8 mouse cellular contexts compared by ENCODE assay signal in genomic region chr9:88547851-88548613, GRCm38 (mm10). TPM values are rescaled to one million over a fixed set of nuclear protein-coding genes. Genes with fewer than 3 reads are reported as not detected.
A peak's percentile ranks its signal among the peaks of the same experiment; 100 is the strongest.
DNase-seq lines count a peak whose midpoint lies in the region; ATAC-seq and TF ChIP-seq lines count a peak whose summit lies in the region.

Gene Zfp949, plus strand, starts transcription at chr9:88548020.

- peak; percentile 64 for TF ChIP-seq POLR2A in embryonic fibroblast, embryonic 13.5 days (IDR thresholded peaks at IDR 0.05; ENCODE audit: low read depth, low read length)
- TF ChIP-seq POLR2A in spleen, adult 2 months (IDR thresholded peaks at IDR 0.05; ENCODE audit: low read depth, low read length) = peak; percentile 28; the same call in 1 of the 2 replicates

- no peaks in the 10 kb centered on the region for H3K9me3 ChIP-seq in limb, embryonic 13.5 days
- H3K9me3 ChIP-seq in midbrain, embryonic 15.5 days = no peaks in the 10 kb centered on the region

- no peak for TF ChIP-seq CTCF in C2C12 (IDR thresholded peaks at IDR 0.05; ENCODE audit: control insufficient read depth, insufficient read depth, insufficient read length)
- TF ChIP-seq CTCF in embryonic fibroblast, embryonic 13.5 days (IDR thresholded peaks at IDR 0.05; ENCODE audit: borderline replicate concordance, insufficient read depth, low read length) = no peak
- TF ChIP-seq CTCF in spleen, adult 2 months (IDR thresholded peaks at IDR 0.05; ENCODE audit: extremely low read depth, insufficient read depth, insufficient read length, insufficient replicate concordance) = no peak

- peak; percentile 91 for ATAC-seq in limb, embryonic 13.5 days (ENCODE audit: low FRiP score, low read depth)
- ATAC-seq in midbrain, embryonic 15.5 days (replicated peaks) = peak; percentile 97

- no peaks in the 10 kb centered on the region for H3K79me2 ChIP-seq in C2C12 (ENCODE audit: control insufficient read depth, insufficient read depth)

- peak within 1 kb of the TSS; percentile 65 for H3K4me3 ChIP-seq in C2C12 (ENCODE audit: insufficient read depth, poor library complexity, severe bottlenecking)
- peak within 1 kb of the TSS; percentile 97 for H3K4me3 ChIP-seq in embryonic fibroblast, embryonic 13.5 days (ENCODE audit: insufficient read depth, low read length)
- peak within 1 kb of the TSS; percentile 80 for H3K4me3 ChIP-seq in limb, embryonic 13.5 days
- peak within 1 kb of the TSS; percentile 84 for H3K4me3 ChIP-seq in midbrain, embryonic 15.5 days
- H3K4me3 ChIP-seq in spleen, adult 2 months (ENCODE audit: extremely low read depth, insufficient read depth, insufficient read length) = peak within 1 kb of the TSS; percentile 78

- no peaks in the 10 kb centered on the region for H3K36me3 ChIP-seq in C2C12 (ENCODE audit: control insufficient read depth, insufficient read depth)
- H3K36me3 ChIP-seq in limb, embryonic 13.5 days = peaks cover 13% of the 10 kb centered on the region
- peaks cover 4% of the 10 kb centered on the region; the same call in 1 of the 2 replicates for H3K36me3 ChIP-seq in midbrain, embryonic 15.5 days (replicated peaks)
- peaks cover 2% of the 10 kb centered on the region; the same call in 1 of the 2 replicates for H3K36me3 ChIP-seq in spleen, adult 2 months (ENCODE audit: control insufficient read depth, insufficient read depth, low read length)

- no peaks in the 10 kb centered on the region for H3K4me1 ChIP-seq in embryonic fibroblast, embryonic 13.5 days (ENCODE audit: control insufficient read depth, insufficient read depth, low read length)
- peaks cover 24% of the 10 kb centered on the region for H3K4me1 ChIP-seq in limb, embryonic 13.5 days
- peaks cover 31% of the 10 kb centered on the region for H3K4me1 ChIP-seq in midbrain, embryonic 15.5 days
- H3K4me1 ChIP-seq in spleen, adult 2 months (ENCODE audit: control insufficient read depth, insufficient read depth, insufficient read length) = no peaks in the 10 kb centered on the region

- H3K27ac ChIP-seq in embryonic fibroblast, embryonic 13.5 days (ENCODE audit: insufficient read depth, low read length) = peak within 1 kb of the TSS; percentile 83
- peak within 1 kb of the TSS; percentile 87 for H3K27ac ChIP-seq in limb, embryonic 13.5 days
- H3K27ac ChIP-seq in midbrain, embryonic 15.5 days = peak within 1 kb of the TSS; percentile 91
- H3K27ac ChIP-seq in spleen, adult 2 months (ENCODE audit: insufficient read depth, low read length) = peak within 1 kb of the TSS; percentile 71

- WGBS in limb, embryonic 13.5 days = under 1% methylated on average over 30 of the region's 30 CpGs
- under 1% methylated on average over 30 of the region's 30 CpGs for WGBS in midbrain, embryonic 15.5 days
- WGBS in spleen, adult 2 months = under 1% methylated on average over 30 of the region's 30 CpGs

- peak within 1 kb of the TSS; percentile 82 for H3K9ac ChIP-seq in limb, embryonic 13.5 days
- H3K9ac ChIP-seq in midbrain, embryonic 15.5 days = peak within 1 kb of the TSS; percentile 75

- H3K27me3 ChIP-seq in C2C12 (ENCODE audit: control insufficient read depth, insufficient read depth, insufficient read length) = no peaks in the 10 kb centered on the region
- no peaks in the 10 kb centered on the region for H3K27me3 ChIP-seq in limb, embryonic 13.5 days
- H3K27me3 ChIP-seq in midbrain, embryonic 15.5 days (replicated peaks) = no peaks in the 10 kb centered on the region
- no peaks in the 10 kb centered on the region for H3K27me3 ChIP-seq in spleen, adult 2 months (ENCODE audit: control insufficient read depth, insufficient read depth, low read length)

- no peaks in the 10 kb centered on the region for H3K79me3 ChIP-seq in C2C12 (ENCODE audit: low read depth)

- peak within 1 kb of the TSS; percentile 9 for H3ac ChIP-seq in C2C12 (ENCODE audit: control insufficient read depth, insufficient read length, low read depth)

- DNase-seq in brain, adult 2 months (ENCODE audit: low read depth, low spot score) = peak; percentile 98
- DNase-seq in heart, adult 9 months (ENCODE audit: low spot score in 2 of 2) = peak; percentile 83 to 86
- peak; percentile 92 for DNase-seq in kidney, adult 9 months
- peak; percentile 56 to 74 for DNase-seq in spleen, adult 2 months (ENCODE audit: low read depth in 1 of 2, low spot score in 2 of 2)

- peak within 1 kb of the TSS; percentile 68 for H3K4me2 ChIP-seq in limb, embryonic 13.5 days (replicated peaks)
- H3K4me2 ChIP-seq in midbrain, embryonic 15.5 days = peak within 1 kb of the TSS; percentile 56

TF ChIP-seq in C2C12, 6 proteins besides CTCF, POLR2A, EP300 and RAD21:
- TF ChIP-seq MYOG (IDR thresholded peaks at IDR 0.05; ENCODE audit: control insufficient read depth, extremely low read depth, insufficient read length) (no peak), MYOD1 (IDR thresholded peaks at IDR 0.05; ENCODE audit: control insufficient read depth, insufficient read length, low read depth) (no peak), MAX (IDR thresholded peaks at IDR 0.05) (no peak), CEBPB (IDR thresholded peaks at IDR 0.05; ENCODE audit: low read depth) (no peak), FOSL1 (IDR thresholded peaks at IDR 0.05; ENCODE audit: insufficient read depth, low read length, poor library complexity, severe bottlenecking) (no peak), USF1 (IDR thresholded peaks at IDR 0.05; ENCODE audit: low read depth) (no peak)

RNA-seq across cellular contexts. Expression of gene Zfp949, which starts in this region (rescaled TPM):
- polyA plus RNA-seq in C2C12 (2012; fragmentation: generic; extraction: Trizol) = 1.5 TPM
- 5.3 and 8.8 TPM in 2 replicates for polyA plus RNA-seq in embryonic fibroblast, embryonic 13.5 days (2011; ENCODE audit: insufficient read length, low read depth, missing spikeins)
- 14.7 and 15.5 TPM in 2 replicates for polyA plus RNA-seq in limb, embryonic 13.5 days (2015; fragmentation: Nextera tagmentation; extraction: Ambion mirVana)
- polyA plus RNA-seq in midbrain, embryonic 15.5 days (2015; fragmentation: Nextera tagmentation; extraction: Ambion mirVana) = 21.2 and 22.2 TPM in 2 replicates
- 2.0 and 2.5 TPM in 2 replicates for polyA plus RNA-seq in spleen, adult 2 months (2012; rRNA removed)

Comparison
In these comparisons a context has a peak if more than half of its experiments do, and no peak if none do; other contexts are left out.
1. Peak in every context shown above with its lines: DNase-seq, ATAC-seq, H3K4me3 ChIP-seq and H3K27ac ChIP-seq.